Mouse (Mus musculus) cerebellum, adult 2 months (tissue): Measurements from ENCODE around the gene Kif26a.

Experiments
- CTCF ChIP-seq: fragments of 200-500 bp; IDR thresholded peaks from 2 replicates; pipeline ENCODE4 v1.5.1; 2011; ENCODE audit warnings: low read depth, mild to moderate bottlenecking, control low read depth, low read length, moderate library complexity, borderline replicate concordance; ENCODE audit not compliant: insufficient read depth
- POLR2A ChIP-seq: fragments of 200-500 bp; IDR thresholded peaks from 2 replicates; pipeline ENCODE4 v1.6.1; 2011; ENCODE audit warnings: low read length, control low read depth, borderline replicate concordance; ENCODE audit not compliant: insufficient read depth

GRCm38 (mm10) chr12:112144377-112145115 lies 1.5 kb upstream of the Kif26a start:
- no peak for TF ChIP-seq CTCF
- no peak for TF ChIP-seq POLR2A
